Mouse (Mus musculus): Measurements from ENCODE around the gene Ssbp4. TPM values are rescaled to one million over a fixed set of nuclear protein-coding genes. Genes with fewer than 3 reads are reported as not detected.
"Not testable (repeated sequence)": the region's sequence is repeated elsewhere in the genome, so short reads cannot be mapped to it uniquely, and the experiment has no call there.

Gene Ssbp4
- total RNA-seq, 2 experiments from 2014 or later = 73.8 to 78.5 TPM

DNA sequence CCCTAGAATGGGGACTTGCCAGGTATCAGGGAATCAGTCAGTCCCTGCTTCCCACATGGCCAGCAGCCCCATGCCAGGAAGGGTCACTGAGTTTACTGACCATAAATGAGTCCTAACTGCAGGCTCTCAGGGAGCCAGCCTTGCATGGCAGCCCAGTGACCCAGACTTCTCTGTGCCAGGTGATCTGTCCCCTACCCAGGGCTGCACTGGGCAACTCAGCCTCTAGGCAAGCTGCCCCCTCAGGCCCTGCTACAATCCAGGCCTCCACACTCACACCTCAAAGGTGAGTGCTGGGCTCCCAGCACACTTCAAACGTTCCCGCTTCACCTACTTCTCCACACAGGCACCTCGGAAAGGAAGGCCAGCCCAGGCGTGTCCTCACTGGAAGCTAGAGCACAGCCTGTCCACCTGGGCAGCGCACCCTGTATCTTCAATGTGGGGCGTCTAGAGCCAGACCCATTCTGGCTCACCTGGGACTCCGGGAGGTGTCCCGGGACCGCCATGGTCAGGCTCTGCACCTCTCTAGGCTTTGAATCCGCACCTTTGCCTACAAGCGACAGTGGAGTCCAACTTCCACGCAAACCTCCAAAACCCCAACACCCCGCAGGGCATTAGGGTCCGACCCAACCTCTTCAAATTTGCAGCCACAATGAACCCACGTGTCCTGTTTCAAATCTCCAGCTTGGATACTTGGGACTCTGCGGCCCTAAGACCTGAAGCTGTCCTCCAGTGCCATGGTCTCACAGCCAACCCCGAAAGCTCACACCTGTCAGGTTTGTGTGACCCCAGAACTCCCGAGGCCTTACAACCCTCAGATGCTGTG, 1.7 kb downstream of the Ssbp4 start:
- DNase-seq = no peak

DNA sequence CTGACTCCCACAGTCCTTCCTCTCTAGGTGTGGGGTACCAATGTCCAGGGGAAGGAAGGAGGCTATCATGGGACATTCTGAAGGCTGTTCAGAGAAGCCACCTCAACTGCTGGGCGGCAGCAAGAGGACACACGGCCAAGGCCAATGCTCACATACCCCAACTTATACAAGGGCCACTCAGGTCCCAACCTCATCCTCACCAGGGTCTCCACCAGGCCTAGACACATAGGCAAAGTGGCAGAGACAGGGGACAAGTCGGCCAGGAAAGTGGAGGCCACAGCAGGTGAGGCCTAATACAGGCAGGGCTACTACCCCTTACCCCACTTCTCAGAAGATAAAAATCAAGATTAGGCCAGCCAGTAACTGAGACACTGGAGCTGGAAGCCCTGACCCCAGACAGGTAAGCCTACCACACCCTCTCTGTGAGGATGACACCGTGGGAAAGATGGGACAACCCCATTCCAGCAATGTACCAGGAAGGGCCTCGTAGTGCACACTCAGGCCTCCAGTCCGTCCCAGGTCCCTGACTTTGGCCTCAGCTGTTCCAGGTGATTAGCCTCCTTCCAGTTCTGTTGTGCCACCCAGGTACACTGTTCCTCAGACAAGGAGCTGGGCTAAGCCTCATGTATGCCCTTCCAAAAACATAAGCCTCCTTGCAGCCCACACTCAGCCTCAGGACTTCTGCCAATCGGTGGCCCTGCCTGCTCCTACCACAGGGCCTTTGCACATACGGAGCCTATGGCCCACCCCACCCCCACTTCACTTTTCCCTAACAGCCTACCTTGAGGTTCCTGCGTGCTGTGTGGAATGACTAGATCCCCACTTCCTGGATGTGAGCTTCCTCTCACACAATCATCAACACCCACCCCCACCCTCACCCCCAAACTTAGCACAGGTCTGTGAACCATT, 2.5 kb downstream of the Ssbp4 start:
- DNase-seq = no peak

DNA sequence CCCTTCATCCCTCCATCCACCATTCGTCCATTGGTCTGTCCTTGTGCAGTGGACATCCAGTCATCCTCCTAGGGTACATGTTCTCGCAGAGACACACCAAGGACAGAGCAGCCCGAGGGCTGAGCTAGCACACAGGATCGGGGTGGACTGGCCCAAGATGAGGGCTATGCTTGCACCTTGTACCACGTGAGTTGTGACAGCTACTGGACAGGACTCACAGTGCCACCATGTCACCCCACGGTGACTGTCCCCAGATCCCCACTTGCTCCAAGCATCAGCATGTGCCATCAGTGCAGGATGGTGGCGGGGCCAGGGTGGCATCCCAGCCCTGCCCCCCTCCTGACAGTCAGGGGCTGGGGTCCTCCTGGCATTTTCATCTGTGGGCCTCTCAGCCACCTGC, 4.1 kb downstream of the Ssbp4 start:
- no peak for DNase-seq

DNA sequence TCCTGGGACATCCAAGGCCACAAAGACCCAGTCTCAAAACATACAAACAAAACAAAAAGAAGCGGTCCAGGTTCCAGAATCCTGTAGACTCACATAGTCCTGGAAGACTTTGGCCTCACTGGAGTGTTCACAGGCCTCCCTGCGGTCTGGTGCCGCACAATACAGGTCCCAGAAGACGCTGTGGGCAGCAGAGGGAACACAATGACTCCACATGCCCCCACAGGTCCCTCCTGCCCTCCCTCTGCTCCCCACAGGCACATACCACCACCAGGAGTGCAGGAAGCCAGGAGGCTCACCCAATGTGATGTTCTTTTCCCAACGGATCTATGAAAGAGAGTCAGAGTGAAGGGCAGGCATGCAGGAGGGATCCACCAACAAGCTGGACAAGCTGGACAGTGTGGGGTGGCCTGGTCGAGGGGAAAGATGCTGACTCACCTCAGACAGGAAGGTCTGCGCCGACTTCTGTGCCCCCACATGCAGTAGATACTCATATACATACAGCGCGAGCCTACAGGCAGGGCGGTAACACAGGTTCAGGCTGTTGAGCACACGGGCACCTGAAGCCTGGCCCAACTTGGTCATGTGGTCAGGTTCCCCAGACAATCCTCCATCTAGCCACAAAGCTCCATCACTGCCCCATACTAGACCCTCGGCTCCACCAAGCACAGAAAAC, 6.4 kb downstream of the Ssbp4 start:
- DNase-seq = no peak

DNA sequence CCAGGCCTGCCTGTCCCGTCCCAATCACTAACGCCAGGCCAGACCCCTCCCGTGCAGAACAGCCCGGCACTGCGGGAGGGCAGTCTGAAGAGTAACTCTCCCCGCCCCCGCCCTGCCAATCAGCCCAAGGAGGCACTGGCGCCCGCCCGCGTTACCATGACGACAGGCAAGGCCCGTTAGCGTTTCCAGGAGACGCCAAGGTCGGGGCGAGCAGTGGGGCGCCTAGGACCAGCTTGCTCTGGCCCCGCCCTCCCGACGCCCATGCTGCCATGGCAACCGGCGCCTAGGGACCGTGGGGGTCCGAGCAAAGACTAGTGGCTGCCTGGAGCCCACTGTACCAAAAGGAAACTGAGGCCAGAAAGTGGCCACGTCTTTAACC, 7.4 kb downstream of the Ssbp4 start:
- peak; percentile 86 for DNase-seq

DNA sequence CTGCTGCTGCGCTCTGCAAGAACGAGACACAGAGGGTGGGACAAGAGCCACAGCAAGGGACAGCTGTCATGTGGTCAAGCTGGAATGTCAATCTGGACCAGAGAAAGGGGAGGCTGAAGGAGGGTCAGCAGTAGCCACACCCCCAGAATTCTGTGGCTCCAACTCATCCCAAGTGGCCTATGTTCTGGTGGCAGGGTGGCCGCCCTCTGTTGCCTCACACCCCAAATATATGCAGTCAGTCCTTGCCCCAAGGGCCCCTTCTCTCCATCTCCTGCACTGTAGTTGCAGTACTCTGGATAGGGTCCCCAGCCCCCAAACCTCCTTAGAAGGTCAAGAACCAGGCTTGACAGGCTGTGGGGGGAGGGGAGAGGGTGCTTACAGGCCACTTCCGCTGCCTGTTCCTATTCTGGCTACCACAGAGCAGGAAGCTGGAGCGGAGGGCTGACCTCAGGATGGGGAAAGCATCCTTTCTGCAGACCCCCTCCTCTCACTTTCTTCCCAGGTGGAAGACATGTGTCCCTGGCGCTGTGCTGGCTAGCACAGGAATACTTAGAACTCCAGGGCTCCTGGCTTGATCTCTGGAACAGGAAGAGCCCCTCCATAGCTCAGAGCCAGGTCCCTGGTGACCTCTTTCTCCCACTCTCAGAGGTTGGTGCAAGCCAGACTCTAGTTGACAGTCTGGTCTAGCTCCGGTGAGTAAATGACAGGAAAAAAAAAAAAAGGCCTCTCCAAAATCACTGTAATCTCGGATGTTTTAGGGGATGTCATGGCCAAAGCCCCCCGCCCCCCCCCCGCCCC, 8.0 kb downstream of the Ssbp4 start:
- DNase-seq = peak; percentile 56

DNA sequence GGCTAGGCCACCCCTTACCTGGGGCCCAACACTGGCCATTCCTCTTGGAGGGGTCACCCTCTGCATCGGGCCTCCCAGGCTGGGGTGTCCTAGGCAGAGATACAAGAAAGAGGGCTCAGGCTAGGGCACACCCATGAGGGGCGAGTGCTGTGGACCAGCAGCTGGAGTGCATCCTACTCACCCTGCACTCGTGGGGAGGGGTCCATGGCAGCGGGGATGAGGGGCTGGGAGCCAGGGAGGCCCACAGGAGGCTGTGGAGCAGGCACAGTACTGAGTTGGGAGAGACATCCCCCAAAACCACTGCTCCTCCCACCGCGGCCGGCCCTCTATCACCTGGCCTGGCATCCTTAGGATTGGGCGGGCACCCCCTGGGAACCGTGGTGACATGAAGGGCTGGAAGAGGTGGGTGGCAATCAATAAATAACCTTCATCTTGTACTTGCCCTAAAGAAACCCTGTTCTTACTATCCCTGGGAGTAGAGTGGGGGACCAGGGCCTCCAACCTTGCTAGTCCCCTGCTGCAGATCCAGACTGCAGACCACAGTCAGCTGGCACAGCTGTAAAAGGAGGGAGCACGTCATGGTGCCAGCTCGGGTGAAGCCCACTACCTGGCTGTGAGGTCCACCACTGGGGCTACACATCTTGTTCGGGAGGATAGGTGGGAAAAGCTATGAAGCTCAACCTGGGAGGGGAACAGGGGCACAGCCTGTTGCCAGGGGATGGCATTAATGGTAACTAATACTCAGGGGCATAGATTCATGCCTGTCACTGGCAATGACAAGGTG, 9.0 kb downstream of the Ssbp4 start:
- no peak for DNase-seq

DNA sequence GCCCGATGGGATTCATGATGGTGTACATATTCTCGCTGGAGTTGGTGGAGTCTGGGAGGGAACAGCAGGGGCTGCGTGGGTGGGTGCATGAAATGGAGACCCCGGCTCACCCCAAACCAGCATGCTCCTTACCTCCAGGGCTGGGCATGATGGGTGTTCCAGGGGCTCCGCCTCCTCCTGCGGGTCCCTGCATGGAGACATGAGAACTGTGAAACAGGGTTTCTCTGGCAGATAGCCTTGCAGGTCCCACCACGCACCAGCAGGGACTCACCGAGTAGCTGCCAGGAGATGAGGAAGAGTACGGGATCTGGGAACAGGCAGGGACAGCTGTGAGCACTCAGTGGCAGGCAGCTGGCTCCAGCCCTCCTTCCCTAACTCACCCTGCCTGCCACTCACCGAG, 9.9 kb downstream of the Ssbp4 start:
- DNase-seq = peak; percentile 25

DNA sequence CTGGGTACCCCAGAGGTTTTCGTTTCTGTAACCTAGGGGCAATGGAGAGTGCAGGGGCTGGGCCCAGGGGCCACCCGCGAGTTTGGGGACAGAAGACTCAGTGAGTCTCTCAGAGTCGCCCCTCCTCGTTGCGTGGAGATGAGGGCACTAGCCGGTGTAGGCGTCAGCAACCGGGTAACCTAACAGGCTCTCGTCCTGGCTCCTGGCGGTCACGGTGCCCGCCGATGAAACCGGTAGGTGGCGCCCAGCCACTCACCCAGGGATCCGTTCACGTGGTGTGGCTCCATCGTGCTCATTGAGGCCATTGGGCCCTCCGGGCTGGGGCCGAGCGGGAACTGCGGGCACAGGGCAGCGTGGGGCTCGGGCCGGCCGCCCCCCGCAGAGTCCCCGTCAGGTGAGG, 10.4 kb downstream of the Ssbp4 start:
- peak; percentile 87 for DNase-seq

DNA sequence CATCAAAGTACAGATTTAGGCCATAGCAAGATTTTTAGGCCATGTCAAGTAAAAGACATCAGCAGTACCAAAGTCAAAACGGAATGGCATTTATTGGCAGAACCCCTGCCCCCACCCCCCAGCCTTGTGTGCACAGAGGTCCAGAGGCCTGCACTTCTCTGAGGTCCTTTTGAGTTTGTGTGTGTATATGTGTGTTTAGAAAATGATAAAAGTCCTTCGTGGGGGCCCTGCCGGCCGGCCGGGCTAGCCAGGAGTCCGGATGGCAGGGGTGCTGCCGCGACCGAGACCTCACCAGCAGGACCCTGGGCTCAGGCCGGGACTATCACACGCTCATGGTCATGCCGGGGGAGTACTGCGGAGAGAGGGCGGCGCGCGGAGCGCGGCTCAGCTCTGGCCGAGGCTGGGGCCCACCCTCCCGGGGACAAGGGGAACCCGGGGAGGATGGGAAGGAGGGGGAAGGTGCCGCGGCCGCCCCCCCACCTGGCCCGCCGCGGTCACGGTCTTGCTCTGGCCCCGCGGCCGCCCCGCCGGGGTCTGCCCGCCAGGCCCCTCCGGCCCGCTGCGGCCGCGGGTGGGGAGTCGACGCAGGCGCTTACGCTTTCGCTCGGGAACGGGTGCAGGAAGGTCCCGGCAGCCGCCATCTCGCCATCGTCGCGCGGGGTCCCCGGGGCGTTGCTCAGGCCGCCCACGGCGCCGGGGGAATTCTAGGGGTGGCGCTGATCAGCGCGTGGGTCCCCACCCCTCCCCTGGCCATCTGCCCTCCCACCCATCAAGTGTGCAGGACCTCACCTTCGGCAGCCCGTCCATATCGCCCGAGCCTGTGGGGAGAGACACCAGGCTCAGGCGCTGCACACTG, 11.0 kb downstream of the Ssbp4 start:
- peak; percentile 40 for DNase-seq

DNA sequence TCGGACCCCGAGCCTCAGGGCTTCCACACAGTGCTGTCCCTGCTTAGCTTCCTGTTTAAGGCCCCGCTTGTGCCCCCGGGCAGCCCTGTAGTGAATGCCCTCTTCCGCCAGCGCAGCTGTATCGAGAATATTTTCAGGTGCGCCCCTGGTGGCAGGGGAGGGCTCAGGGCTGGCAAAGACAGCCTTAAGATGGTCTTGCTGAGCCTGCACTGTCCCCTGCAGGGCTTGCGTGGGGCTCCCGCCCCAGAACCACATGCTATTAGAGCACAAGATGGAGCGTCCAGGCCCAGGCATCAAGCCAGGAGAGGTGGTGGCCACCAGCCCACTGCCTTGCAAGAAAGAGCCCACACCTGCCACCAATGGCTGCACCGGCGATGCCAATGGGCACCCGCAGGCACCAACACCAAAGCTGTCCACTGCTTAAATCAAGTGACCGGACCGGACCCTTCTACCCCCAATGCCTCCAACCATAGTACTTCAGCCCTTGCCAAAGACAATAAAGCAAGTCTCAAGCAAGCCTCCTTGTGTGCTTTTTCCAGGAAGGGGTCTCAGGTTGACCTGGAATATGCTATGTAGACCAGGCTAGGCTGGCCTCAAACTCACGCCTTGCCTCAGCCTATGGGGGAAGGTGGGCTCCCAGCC, 11.8 kb downstream of the Ssbp4 start:
- no peak for DNase-seq

DNA sequence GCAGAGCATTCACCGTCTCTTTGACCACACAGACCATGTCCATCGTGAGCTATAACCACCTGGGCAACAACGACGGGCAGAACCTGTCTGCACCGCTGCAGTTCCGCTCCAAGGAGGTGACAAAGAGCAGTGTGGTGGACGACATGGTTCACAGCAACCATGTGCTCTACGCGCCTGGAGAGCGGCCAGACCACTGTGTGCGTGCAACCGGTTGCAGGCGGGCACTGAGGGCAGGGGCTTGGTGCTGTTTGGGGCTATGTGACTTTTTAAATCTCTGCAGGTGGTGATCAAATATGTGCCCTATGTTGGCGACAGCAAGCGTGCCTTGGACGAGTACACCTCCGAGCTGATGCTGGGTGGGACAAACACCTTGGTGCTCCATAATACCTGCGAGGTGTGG, 12.5 kb downstream of the Ssbp4 start:
- DNase-seq = no peak

DNA sequence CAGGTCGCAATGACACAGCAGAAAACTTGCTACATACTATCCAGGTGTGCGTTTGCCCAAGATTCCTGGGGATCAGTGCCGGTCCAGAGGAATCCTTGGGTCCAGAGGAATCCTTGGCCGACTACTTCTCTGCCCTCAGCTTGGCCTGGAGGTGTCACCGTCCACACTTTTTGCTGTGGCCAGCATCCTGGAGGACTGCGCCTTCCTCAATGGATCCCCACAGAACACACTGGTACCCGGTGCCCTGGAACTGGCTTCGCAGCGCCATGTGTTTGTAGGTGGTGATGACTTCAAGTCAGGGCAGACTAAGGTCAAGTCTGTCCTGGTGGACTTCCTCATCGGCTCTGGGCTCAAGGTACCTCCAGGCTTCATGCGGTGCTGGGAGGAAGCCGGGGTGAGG, 12.9 kb downstream of the Ssbp4 start:
- DNase-seq = no peak

DNA sequence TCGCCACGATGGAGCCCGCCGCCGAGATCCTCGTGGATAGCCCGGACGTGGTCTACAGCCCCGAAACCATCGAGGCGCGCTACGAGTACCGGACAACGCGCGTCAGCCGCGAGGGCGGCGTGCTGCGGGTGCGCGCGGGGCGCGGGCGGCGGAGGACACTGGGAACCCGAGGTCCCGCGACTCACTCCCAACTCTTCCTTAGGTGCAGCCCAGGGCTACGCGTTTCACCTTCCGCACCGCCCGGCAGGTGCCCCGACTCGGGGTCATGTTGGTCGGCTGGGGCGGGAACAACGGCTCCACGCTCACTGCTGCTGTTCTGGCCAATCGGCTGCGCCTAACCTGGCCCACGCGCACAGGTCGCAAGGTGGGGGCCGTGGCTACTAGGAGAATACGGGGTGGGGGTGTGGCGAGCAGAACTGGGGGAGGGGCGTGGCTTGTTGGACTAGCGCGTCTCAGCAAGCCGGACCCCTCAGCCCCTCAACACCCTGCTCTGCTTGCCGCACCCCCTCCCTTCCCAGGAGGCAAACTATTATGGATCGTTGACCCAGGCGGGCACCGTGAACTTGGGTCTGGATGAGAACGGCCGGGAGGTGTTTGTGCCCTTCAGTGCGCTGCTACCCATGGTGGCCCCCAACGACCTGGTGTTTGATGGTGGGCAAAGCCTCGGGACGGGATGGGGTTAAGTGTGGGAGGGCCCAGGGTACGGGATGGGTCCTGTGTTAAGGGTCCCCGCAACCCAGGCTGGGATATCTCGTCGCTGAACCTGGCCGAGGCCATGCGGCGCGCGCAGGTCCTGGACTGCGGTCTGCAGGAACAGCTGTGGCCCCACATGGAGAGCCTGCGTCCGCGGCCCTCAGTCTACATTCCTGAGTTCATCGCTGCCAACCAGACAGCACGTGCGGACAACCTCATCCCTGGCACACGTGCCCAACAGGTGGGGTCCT, 13.8 kb downstream of the Ssbp4 start:
- peak; percentile 43 for DNase-seq

DNA sequence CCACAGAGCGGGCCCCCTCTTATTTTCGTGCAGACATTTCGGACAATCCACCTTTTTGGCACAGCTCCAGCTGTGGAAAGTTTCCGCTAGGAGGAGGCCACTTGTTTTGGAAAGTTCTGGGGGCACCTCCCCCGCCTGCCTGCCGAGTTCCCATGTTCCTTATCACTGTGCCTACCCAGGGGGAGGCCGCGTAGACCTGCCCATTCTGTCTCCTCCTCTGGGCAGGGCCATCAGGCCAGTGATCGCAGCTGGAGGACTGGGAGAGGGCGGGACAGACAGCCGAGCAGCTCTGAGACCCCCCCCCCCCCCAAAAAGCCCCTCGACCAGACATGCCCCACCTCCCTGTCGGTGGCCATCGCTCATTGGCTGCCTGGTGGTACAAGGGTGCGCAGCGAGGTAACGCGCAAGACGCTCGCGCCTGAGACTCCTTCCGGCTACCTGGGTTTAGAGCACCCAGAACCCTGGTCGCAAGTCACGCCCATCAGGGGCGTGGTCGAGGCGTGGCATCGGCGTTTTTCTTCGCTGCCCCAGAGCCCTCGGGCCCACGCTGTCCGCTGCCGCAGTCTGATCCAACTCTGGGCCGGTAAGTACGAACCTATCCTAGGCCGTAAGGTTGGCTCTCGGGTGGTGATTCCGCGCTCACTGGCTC, 14.6 kb downstream of the Ssbp4 start, which contains the start of gene Isyna1:
Isyna1 (plus strand) TSS at position 413 of the 649 bp plus-strand sequence.
- DNase-seq = peak; percentile 86

DNA sequence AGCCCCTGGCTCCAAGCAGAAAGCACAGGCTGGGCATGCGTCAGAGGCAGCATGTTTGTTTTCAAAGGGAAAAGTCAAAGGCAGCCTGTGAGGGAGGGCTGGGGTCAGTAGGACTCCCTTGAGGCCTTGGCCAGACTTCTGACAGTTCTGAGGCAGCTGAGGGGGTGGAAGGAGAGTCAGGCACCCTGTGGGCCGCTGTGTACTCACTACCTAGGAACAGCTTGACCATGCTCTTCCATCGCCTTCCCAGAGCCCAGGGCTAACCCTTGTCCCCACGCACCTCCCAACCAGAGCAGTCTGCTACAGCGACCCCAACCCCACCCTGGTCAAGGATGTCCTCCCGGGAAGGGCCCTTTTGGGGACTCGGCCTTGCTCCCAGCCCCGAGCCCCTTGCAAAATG, 15.5 kb downstream of the Ssbp4 start:
- peak; percentile 34 for DNase-seq

DNA sequence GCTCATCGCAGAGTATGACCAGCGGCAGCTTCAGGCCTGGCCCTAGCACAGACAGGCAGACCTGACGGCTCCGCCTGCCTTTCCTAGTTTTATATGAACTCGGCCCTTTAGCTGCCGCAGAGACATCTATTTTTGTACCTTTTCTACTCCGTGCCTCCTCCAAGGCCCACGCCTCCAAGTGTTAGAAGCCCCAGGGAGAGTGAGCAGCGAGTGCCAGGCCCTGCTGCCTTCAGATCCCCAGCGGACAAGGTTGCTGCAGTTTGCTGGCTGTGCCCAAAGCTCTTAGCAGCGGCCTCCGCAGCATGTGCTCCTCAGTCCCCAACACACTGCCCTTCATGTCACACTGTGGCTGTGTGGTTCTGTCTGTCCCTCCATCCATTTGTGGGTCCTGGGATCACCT, 17.1 kb downstream of the Ssbp4 start:
- DNase-seq = no peak

DNA sequence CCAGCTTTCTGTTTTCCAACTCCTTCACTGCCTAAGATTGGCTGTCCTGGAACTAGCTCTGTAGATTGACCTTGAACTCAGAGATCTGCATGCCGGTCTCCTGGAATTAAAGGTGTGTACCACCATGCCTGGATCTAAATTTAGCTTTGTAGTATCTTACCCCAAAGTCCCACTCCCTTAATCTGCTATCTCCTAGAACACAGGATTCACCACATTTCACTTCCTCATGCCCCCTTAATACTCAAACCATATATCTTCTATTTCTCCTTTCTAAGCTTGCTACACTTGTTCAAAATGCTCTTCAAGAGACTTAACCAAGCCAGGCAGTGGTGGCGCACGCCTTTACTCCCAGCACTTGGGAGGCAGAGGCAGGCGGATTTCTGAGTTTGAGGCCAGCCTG, 20.7 kb downstream of the Ssbp4 start:
- DNase-seq = not testable (repeated sequence)
